Mouse (Mus musculus) mouse embryonic stem cell (cell line): ENCODE data around the gene Olfr126.

Source experiments
- in situ Hi-C, 2 experiments: fragments of 300-500 bp; cut with MboI; formaldehyde crosslinking; loops; 1 replicate in 1 of 2; 3 replicates in 1 of 2; pipeline ENCODE4 v1.14.3; 2019 to 2020; ENCODE audit warnings: low sequenced_read_pairs in 2 of 2, low pct_unique_long_range_greater_than_20kb in 1 of 2, mixed read lengths in 1 of 2; ENCODE audit not compliant: unreplicated experiment in 1 of 2

Olfr126 gene

DNA sequence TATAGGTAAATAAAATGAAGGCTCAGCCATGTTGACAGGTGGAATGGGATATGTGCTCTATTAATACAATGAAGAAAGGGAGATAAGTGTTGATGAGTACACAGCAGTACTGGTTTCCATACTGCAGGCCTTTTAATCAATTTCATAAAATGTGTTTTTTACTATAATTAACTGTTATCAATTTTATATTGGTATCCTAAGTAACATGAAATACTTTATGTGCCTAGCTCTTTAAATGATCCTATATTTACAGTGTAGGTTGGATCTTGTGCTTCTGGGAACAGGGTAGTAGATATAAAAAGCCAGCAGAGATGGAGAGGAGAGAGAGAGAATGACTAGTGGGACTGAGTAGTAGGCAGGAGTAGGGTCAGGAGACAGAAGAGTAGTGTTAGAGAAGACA is at the start of gene Olfr126:
Gene Olfr126 (plus strand): TSS at position 301 of the 400 bp plus-strand sequence.
- in situ Hi-C loops, result no loop called here

DNA sequence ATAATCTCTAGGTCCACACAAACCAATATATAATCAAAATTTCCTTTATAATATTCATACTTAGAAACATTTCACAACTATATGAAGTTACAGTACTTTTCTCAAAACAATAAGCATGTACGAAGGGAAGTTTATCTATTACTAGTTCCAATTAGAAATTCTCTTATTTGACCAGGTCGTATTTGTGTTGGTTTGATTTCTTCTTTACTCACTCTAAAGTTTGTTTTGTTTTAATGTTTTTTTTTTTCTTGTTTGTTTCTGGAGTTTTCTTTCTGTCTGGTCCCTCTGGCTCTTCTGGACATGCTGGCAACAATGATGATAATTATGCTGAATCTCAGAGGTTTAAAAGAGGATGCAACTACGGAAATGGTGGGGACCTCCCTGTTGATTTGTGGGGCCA is 47.7 kb upstream of the Olfr126 start, which contains the start of gene Olfr124:
Gene Olfr124 (plus strand): TSS at position 301 of the 400 bp plus-strand sequence.
- in situ Hi-C loops, result no loop called here

DNA sequence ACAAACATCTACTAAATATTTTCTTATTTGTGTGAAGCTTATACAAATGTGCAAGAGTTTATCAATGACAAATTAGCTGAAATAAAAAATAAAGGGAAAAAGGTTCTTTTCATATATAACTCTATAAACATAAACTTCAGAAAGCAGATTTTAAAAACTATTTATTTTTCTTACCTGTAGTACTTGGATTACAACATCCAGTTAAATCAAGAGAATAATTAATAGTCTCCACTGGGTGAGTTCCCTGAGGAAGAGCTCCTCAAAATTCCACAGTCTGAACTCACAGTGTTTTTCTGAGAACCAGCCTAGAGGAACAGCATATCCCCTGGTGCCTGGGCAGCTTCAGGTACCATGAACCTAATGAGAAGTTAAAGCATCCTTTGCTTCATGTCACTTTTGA is 14.6 kb upstream of the Olfr126 start, which contains the start of gene Olfr125:
Gene Olfr125 (plus strand): TSS at position 301 of the 400 bp plus-strand sequence.
- in situ Hi-C loops, result no loop called here

DNA sequence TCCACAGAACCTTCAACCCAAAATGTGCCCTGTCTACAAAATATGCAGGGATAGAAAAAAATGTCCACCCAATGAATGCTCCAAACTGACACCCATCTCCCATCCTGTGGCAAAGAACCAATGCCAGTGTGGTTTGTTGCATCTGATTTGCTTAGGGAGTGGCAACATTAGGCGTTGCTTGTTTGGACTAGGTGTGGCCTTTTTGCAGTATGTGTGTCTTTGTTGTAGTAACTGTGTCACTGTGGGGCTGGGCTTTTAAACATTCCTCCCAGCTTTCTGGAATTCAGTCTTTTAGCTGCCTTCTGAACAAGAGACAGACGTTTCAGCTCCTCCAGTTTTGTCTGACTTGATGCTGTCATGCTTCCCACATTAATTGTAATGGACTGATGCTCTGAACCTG is 16.6 kb downstream of the Olfr126 start:
- in situ Hi-C loops, result loop anchor here in 1 of 2 experiments (10.0 kb wide), 1 partner anchor 161 kb away; no protein-coding TSS in a partner anchor

DNA sequence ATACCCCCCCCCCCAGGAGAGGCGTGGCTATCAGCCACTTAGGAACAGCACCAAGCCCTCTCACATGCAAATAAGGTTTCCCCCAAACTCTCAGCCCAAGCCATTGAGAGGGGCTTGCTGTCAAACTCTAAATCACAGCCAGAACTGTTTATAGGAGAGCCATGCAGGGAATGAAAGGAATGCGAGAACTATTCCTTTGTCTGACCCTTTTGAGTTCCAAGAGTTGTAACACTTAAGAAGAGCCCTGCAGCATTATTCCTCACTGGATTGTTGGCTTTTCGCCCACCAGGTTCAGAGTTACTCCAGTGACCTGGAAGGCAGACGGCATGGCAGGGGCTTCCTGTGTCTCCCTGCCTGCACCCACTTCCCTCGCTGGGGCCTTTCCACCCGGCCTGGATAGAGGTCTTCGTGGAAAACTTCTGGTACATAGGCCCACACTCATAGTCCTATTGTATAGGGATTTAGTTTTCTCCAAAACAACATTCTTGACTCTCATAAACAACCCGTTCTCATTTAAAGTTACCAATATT is 22.5 kb downstream of the Olfr126 start:
- in situ Hi-C loops, result loop anchor here in 1 of 2 experiments (10.0 kb wide), 1 partner anchor 155 kb away; no protein-coding TSS in a partner anchor

DNA sequence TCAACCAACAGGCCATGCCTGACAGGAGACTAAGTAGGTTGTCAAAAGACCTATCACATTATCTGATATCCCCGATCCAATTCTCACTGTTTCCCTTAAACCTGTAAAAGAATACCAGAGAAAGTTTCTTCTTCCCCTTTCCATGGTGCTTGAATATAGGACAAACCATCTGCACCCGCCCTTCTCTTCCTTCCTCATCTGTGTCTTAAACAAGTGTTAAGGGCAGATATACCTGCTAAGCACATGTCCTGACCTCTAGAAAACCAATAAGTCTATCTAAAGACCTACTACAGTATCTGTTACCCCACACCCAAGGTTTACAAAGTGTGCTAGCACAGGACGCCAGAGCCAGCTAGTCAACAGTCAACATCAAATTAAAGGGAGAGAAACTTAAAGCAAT is 26.5 kb downstream of the Olfr126 start:
- in situ Hi-C loops, result no loop called here

DNA sequence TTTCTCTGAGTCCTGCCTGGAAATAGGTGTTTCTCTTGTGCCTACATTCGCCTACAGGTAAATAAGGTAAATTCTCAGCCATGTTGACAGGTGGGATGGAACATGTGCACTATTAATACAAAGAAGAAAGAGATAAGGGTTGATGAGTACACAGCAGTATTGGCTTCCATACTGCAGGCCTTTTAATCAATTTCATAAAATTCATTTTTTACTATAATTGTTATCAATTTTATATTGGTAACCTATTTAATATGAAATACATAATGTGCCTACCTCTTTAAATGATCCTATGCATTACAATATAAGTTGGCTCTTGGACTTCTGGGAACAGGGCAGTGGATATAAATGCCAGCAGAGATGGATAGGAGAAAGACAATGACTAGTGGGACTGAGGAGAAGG is 52.9 kb downstream of the Olfr126 start, which contains the start of gene Olfr127:
Gene Olfr127 (plus strand): TSS at position 301 of the 400 bp plus-strand sequence.
- in situ Hi-C loops, result no loop called here
